21 mouse cellular contexts compared by ENCODE assay signal in the genomic region with DNA sequence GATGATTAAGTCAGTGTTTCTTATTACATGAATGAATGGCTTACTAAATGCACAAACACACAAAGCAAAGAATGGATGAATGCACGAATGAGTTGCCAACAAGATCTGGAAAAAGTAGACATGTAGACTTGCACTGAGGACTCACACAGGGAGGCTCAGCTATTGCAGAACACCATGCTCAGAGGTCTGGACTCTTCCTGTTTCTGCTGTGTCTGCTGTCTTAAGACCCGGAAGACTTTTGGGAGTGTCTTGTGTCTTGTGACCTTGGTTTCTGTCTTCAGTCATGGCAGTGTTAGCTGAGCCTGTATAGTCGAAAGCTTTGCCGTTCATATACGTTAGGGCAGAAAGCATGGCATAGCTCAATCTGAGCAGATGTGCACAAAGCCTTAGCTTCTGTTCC.
DNase-seq lines count a peak whose midpoint lies in the region; ATAC-seq and TF ChIP-seq lines count a peak whose summit lies in the region.
"Had no signal": no experiment of that assay in that cellular context is flagged by ENCODE, and none has a peak within 500 bp of the region (broad histone marks: within the 10 kb centered on the region; RNA-seq: fewer than 3 reads in every experiment).

No protein-coding gene starts in this region.

- H3K27me3 ChIP-seq in cerebellum, adult 2 months (ENCODE audit: control insufficient read depth, insufficient read depth, low read length) = no peaks in the 10 kb centered on the region
- H3K27me3 ChIP-seq: CH12.LX, Patski had no signal

- WGBS in cerebellum, adult 2 months = 91% methylated on average over 5 of the region's 5 CpGs

- no peak for TF ChIP-seq POLR2A in cerebellum, adult 2 months (IDR thresholded peaks at IDR 0.05; ENCODE audit: borderline replicate concordance, insufficient read depth, low read length)

- TF ChIP-seq CTCF in cerebellum, adult 2 months (IDR thresholded peaks at IDR 0.05; ENCODE audit: borderline replicate concordance, insufficient read depth, low read depth, low read length) = no peak

- ATAC-seq in granulocyte monocyte progenitor cell, adult 5-6 weeks (replicated peaks; ENCODE audit: poor library complexity, severe bottlenecking) = peak; percentile 80
- ATAC-seq in megakaryocyte, adult 5-6 weeks (ENCODE audit: poor library complexity, severe bottlenecking) = peak; percentile 91
- ATAC-seq in megakaryocyte progenitor cell, adult 5-6 weeks (replicated peaks; ENCODE audit: poor library complexity) = peak; percentile 85
- ATAC-seq: activated CD4-positive, CD25-positive, alpha-beta regulatory T cell, adult 4 months; CD4-positive, CD25-positive, alpha-beta regulatory T cell, adult 4 months; Patski had no signal

- intact Hi-C loops in left cerebral cortex, postnatal 10 days (cut with DNase I) = no loop called here

- DNase-seq in cerebellum, adult 2 months = no peak
- DNase-seq in left cerebral cortex, postnatal 10 days (ENCODE audit: extremely low spot score in 1 of 2, low spot score in 2 of 2) = no peak
- no peak for DNase-seq in adipocyte (ENCODE audit: low spot score)
- DNase-seq: adrenal gland, adult 2 months; adrenal gland, adult 8-10 months; adrenal gland, postnatal 10 days; adrenal gland, postnatal 14 days; adrenal gland, postnatal 25 days; adrenal gland, postnatal 36 days; B cell, adult 2 months; cerebellum, adult 11 months; cerebellum, adult 11-12 months; cerebellum, adult 18-20 months; cerebellum, adult 8-10 months had no signal

- no peak overlapping the region for H3K4me3 ChIP-seq in cerebellum, adult 2 months (replicated peaks; ENCODE audit: insufficient read depth, low read depth, low read length)

- H3K4me1 ChIP-seq in cerebellum, adult 2 months (ENCODE audit: control insufficient read depth, insufficient read depth, low read length) = no peaks in the 10 kb centered on the region; the same call in none of the 2 replicates

- no peak overlapping the region for H3K27ac ChIP-seq in cerebellum, adult 2 months (ENCODE audit: insufficient read depth, low read length)
